Mouse (Mus musculus) heart, embryonic 16.5 days (tissue): ENCODE results near the gene Rad18. TPM values are rescaled to one million over a fixed set of nuclear protein-coding genes. Genes with fewer than 3 reads are reported as not detected.

Experiments
- ATAC-seq: fragments of 200-750 bp; cut with Nextera tagmentation; replicated peaks from 2 replicates; pipeline ENCODE4 v1.8.0; 2017; ENCODE audit warnings: moderate number of reproducible peaks; ENCODE audit not compliant: insufficient read depth, low FRiP score; ENCODE audit errors: extremely low read depth
- H3K27ac ChIP-seq: fragments of 300-500 bp; sonication (generic); 2 replicates; pipeline ENCODE4 v1.5.1; 2014; ENCODE audit warnings: mild to moderate bottlenecking, low read length, control low read depth, moderate library complexity
- H3K27me3 ChIP-seq: fragments of 300-500 bp; sonication (generic); 2 replicates; pipeline ENCODE4 v1.6.1; 2014; ENCODE audit warnings: low read length, mixed read lengths; ENCODE audit not compliant: control insufficient read depth, insufficient read depth
- H3K36me3 ChIP-seq: fragments of 300-500 bp; sonication (generic); 2 replicates; pipeline ENCODE4 v1.6.1; 2014; ENCODE audit not compliant: control insufficient read depth, insufficient read depth
- H3K4me1 ChIP-seq: fragments of 300-500 bp; sonication (generic); 2 replicates; pipeline ENCODE4 v1.6.1; 2014; ENCODE audit warnings: low read length, mixed read lengths; ENCODE audit not compliant: control insufficient read depth, insufficient read depth
- H3K4me2 ChIP-seq: fragments of 300-500 bp; sonication (generic); 2 replicates; pipeline ENCODE4 v1.6.1; 2014; ENCODE audit warnings: low read depth, mild to moderate bottlenecking, control low read depth, low read length
- H3K4me3 ChIP-seq: fragments of 300-500 bp; sonication (generic); 2 replicates; pipeline ENCODE4 v1.5.1; 2014; ENCODE audit warnings: mild to moderate bottlenecking, control low read depth, low read length
- H3K9ac ChIP-seq: fragments of 300-500 bp; sonication (generic); 2 replicates; pipeline ENCODE4 v1.6.1; 2014; ENCODE audit warnings: low read length, control low read depth
- H3K9me3 ChIP-seq: fragments of 300-500 bp; sonication (generic); replicated peaks from 2 replicates; pipeline ENCODE4 v1.6.1; 2016; ENCODE audit warnings: low read length; ENCODE audit not compliant: control insufficient read depth
- WGBS: fragments of 180-500 bp; shearing (Covaris S2); extraction: QIAGEN DNeasy Blood & Tissue Kit; methylation state at CpG from one replicate; pipeline ENCODE4 v1.1.7; 2014; 5-methylcytosine and 5-hydroxymethylcytosine counted together
- polyA plus RNA-seq: library from polyadenylated mRNA; unstranded; fragments of >200 nt; fragmentation: Nextera tagmentation; extraction: Ambion mirVana; gene quantifications from 2 replicates; pipeline ENCODE4 v1.2.1, GENCODE M21; 2015

The Rad18 gene
- polyA plus RNA-seq: 19.5 and 20.4 TPM in 2 replicates

DNA sequence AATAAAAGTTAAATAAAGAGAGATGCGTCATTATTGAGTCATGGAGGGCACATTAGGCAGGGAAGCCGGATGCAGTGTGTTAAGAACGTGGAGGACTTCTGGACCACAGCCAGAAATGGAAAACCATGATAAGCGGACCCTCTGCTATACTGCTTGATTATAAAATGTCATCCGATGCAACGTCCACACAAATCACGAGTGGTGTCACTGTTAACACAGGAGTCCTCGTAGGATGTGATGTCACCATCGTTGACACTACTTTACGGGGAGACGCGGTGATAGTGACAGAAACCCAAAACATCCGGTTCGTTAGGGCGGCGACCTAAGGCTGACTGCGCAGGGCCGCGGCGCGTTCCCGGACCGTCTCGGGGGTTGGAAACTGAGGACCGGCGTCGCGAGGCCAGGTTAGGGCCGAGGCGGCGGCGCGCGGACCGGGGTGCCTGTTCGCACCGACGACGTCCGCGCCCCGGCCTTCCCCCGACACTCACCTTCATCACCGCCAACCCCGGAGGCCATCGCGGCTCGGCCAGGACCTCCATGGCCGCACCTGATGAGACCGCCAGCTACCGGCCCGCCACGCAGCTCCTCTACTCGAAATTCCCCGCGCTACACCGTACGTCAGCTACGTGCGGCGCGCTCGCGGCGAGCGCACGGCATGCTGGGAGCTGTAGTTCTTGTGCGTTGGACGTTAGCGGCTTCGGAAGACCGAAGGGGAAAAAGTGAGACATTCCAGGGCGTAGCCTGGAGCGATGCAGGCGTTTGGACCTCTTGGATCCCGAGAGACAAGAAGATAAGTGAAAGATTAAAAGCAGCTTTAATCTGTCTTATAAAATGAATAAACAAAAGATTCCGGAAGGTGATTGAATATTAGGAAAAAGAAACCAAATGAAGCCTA lies at the start of gene Rad18:
Gene Rad18, minus strand, starts transcription at position 631 of the 895 bp plus-strand sequence.
- Histone ChIP-seq H3K4me1 (peaks cover 6% of the 10 kb centered on the region), H3K4me3 (peak within 1 kb of the TSS; percentile 81), H3K27ac (peak within 1 kb of the TSS; percentile 59; the same call in 1 of the 2 replicates), H3K36me3 (no peaks in the 10 kb centered on the region; the same call in 1 of the 2 replicates), H3K9me3 (no peaks in the 10 kb centered on the region), H3K9ac (peak within 1 kb of the TSS; percentile 82), H3K4me2 (peak within 1 kb of the TSS; percentile 79), H3K27me3 (0 out of 2 replicates have a peak, but pooled peaks cover 2% of the 10 kb centered on the region)
- ATAC-seq: peak; percentile 90
- WGBS: under 1% methylated on average over 77 of the region's 77 CpGs

DNA sequence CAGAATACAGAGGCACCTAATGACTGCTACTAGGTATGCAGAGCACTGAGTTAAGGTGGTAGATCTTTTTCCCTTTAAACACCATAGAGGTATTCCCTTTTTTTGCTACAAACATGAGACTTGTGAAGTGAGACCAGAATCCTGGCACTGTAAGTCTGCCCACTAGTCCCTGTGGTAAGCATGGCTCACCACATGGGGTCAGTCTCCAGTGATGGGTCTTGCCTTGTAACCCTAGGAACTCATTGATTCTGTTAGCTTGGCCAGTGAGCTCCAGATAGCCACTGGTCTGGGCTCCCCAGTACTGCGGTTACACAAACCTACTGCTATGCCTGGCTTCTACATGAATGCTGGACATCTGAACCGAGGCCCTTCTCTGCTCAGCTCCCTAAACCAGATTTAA lies 45.8 kb upstream of the Rad18 start:
- WGBS: 74% methylated on average over 2 of the region's 2 CpGs
- no peak for ATAC-seq

GRCm38 (mm10) chr6:112741766-112742165 lies 45.3 kb upstream of the Rad18 start:
- H3K9me3 ChIP-seq: no peaks in the 10 kb centered on the region
- ATAC-seq: no peak
- H3K36me3 ChIP-seq: no peaks in the 10 kb centered on the region
- H3K27ac ChIP-seq: no peak overlapping the region
- H3K4me1 ChIP-seq: no peaks in the 10 kb centered on the region
- 63% methylated on average over 5 of the region's 5 CpGs for WGBS
- no peaks in the 10 kb centered on the region for H3K27me3 ChIP-seq
- H3K4me2 ChIP-seq: no peak overlapping the region
- no peak overlapping the region for H3K4me3 ChIP-seq
- H3K9ac ChIP-seq: no peak overlapping the region

More for the DNA sequence above, 45.8 kb upstream of the Rad18 start:
- H3K36me3 ChIP-seq: no peaks in the 10 kb centered on the region
- no peak overlapping the region for H3K9ac ChIP-seq
- no peak overlapping the region for H3K4me2 ChIP-seq
- no peaks in the 10 kb centered on the region for H3K9me3 ChIP-seq
- H3K27ac ChIP-seq: no peak overlapping the region
- no peak overlapping the region for H3K4me3 ChIP-seq
- H3K27me3 ChIP-seq: no peaks in the 10 kb centered on the region
- H3K4me1 ChIP-seq: no peaks in the 10 kb centered on the region

- no peaks in the 10 kb centered on the region for H3K36me3 ChIP-seq
- H3K9ac ChIP-seq: no peak overlapping the region
- no peak overlapping the region for H3K27ac ChIP-seq
- no peaks in the 10 kb centered on the region for H3K4me1 ChIP-seq
- ATAC-seq: no peak
- no peaks in the 10 kb centered on the region for H3K9me3 ChIP-seq
- WGBS: 91% methylated on average over 3 of the region's 3 CpGs
- H3K4me3 ChIP-seq: no peak overlapping the region
- no peak overlapping the region for H3K4me2 ChIP-seq
- no peaks in the 10 kb centered on the region for H3K27me3 ChIP-seq
These were observed 43.1 kb upstream of the Rad18 start for GRCm38 (mm10) chr6:112739635-112740034.

DNA sequence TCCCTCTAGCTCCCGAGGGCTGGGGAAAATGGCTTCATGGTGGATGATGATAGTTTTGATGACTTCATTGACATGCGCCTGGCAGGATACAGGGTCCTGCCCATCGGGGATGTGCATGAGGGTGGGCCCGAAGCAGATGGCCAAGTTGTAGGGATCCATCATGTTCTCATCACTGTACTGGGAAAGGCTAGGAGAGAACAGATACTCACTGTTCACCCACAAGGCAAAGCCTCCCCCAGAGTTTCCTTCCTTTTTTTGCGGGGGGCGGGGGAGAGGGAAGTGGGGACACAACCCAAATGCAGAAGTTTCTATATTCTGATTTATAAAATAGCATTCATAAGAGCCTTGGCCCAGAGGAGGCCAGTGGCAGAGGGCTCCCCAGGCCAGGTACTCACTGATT lies 42.4 kb upstream of the Rad18 start:
- no peak for ATAC-seq
- no peaks in the 10 kb centered on the region for H3K36me3 ChIP-seq

DNA sequence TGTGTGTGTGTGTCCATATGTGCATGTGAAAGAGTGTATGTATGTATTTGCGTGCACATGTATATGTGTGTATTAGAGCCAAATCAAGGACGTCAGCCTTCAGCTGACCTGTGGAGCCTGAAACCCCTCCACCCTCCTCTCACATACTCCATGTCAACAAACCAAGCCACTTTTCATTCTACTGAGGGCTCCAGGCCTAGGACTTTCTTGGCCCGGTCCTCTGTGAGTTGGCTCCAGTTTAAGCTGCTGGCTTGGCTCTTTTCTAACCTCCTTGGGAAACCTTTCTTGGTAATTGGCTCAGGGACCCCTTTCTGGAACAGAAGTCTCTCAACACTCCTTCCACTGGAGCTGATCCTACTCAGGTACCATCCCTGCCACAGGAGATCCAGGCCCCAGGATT lies 40.0 kb upstream of the Rad18 start:
- Histone ChIP-seq H3K4me3 (no peak overlapping the region), H3K4me1 (no peaks in the 10 kb centered on the region), H3K36me3 (no peaks in the 10 kb centered on the region), H3K4me2 (no peak overlapping the region), H3K9ac (no peak overlapping the region), H3K9me3 (peaks cover 4% of the 10 kb centered on the region), H3K27ac (no peak overlapping the region), H3K27me3 (no peaks in the 10 kb centered on the region)
- no peak for ATAC-seq
- WGBS: 76% methylated on average over 3 of the region's 3 CpGs

More for the DNA sequence above, 42.4 kb upstream of the Rad18 start:
- H3K27ac ChIP-seq: no peak overlapping the region
- no peaks in the 10 kb centered on the region for H3K4me1 ChIP-seq
- no peak overlapping the region for H3K9ac ChIP-seq
- H3K9me3 ChIP-seq: no peaks in the 10 kb centered on the region
- H3K4me3 ChIP-seq: no peak overlapping the region
- no peaks in the 10 kb centered on the region for H3K27me3 ChIP-seq
- 91% methylated on average over 6 of the region's 6 CpGs for WGBS
- H3K4me2 ChIP-seq: no peak overlapping the region

DNA sequence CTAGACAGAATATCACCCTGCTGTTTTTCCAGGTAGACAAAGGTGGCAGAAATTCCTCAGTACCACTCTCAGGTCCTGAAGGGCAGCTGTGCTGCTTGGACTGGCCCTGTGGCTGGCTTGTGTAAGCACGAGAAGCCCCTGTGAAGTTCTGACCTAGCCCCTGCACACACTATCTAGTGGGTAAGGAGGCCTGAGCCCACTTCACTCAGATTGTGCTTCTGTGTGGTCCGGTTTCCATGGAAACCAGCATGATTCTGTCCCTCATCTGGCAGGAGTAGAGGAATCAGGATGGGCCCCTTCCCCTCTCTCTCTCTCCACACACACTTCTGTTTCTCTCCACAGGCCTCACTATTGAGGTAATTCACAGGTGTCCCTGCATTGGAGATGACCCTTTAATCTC lies 38.6 kb upstream of the Rad18 start:
- Histone ChIP-seq H3K27ac (no peak overlapping the region), H3K4me1 (no peaks in the 10 kb centered on the region), H3K9me3 (peaks cover 4% of the 10 kb centered on the region), H3K4me2 (no peak overlapping the region), H3K27me3 (no peaks in the 10 kb centered on the region), H3K36me3 (no peaks in the 10 kb centered on the region), H3K4me3 (no peak overlapping the region), H3K9ac (no peak overlapping the region)
- 78% methylated on average over 2 of the region's 2 CpGs for WGBS
- ATAC-seq: no peak

DNA sequence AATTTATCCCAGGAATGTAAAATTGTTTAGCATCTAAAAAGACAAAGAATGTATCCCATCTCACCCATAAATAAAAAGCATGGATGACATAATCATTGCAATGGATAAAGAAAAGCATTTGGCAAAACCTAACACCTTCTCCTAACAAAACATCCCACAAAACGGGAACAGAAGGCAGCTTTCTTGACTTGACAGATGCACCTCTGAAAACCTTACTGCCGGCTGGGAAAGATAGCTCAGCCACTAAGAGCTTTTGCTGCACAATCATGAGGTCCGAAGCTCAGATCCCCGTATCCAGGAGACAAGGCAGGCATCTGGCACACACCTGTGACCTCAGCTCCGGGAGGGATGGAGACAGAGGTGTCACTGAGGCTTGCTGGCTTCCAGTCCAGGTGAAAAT lies 37.5 kb upstream of the Rad18 start:
- Histone ChIP-seq H3K4me3 (no peak overlapping the region), H3K9me3 (peaks cover 4% of the 10 kb centered on the region), H3K27me3 (no peaks in the 10 kb centered on the region), H3K27ac (no peak overlapping the region), H3K4me2 (no peak overlapping the region), H3K36me3 (no peaks in the 10 kb centered on the region), H3K9ac (no peak overlapping the region), H3K4me1 (0 out of 2 replicates have a peak, but pooled peaks cover 2% of the 10 kb centered on the region)
- WGBS: 72% methylated on average over 5 of the region's 5 CpGs
- ATAC-seq: no peak

GRCm38 (mm10) chr6:112732434-112732833 lies 35.9 kb upstream of the Rad18 start:
- WGBS: 94% methylated on average over 3 of the region's 3 CpGs
- peaks cover 6% of the 10 kb centered on the region for H3K4me1 ChIP-seq
- H3K4me2 ChIP-seq: no peak overlapping the region
- H3K9me3 ChIP-seq: peaks cover 4% of the 10 kb centered on the region
- H3K9ac ChIP-seq: no peak overlapping the region
- no peak overlapping the region for H3K4me3 ChIP-seq
- H3K27ac ChIP-seq: no peak overlapping the region
- no peak for ATAC-seq
- H3K36me3 ChIP-seq: no peaks in the 10 kb centered on the region
- no peaks in the 10 kb centered on the region for H3K27me3 ChIP-seq
